Mouse (Mus musculus) B cell, adult 2 months (primary cell): Measurements from ENCODE around the gene Prdx6b.

Experiments used
- DNase-seq, 2 experiments: peaks; one replicate each; pipeline ENCODE4 v3.0.0; 2022

Gene Prdx6b

DNA sequence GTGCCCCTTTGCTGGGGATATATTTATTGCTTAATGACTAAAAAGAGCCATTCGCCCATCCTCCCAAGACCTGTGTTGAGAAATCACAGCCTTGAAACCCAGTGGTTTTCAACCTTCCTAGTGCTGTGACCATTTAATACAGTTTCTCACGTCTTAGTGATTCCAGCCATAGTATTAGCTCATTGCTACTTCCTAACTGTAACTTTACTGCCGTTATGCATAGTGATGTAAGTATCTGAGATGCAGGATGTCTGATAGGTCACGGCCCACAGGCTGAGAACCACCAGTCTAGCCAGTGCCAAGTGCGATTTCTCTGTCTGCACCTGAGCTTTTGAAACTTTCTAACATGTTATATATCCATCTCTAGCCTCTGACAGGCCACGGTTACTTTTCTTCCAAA lies 35.0 kb downstream of the Prdx6b start:
- no peak for DNase-seq

DNA sequence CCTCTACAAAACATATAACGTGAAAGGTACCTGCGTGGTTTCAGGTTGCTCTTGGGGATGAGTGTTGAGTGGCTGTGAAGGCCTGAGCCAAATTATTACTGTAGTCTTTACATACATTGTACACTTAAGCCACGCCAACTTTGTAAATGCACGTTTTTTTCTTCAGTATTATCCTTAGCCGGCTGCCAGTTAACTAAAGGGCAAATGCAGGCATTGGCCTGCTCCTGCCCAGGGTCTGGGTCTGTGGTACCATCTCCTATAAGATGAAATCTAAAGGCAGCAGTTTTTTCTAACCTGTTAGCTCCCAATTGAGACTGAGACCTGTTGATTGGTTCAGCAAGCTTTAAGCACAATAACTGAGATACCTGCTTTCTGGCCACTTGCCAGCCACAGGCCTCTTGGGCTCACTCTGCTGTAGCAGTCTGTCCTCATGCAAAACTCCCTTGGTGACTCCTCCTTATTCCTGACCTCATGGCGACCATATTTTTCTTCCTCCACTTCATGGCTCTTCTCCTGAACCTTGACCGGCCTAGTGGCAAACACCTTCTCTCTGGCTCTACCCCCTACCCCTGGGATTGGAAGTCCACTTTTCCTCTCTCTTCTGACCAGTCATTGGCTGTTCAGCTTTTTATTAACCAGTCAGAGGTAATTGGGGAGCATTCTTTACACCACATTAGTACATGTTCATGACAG lies 36.8 kb downstream of the Prdx6b start:
- no peak for DNase-seq

DNA sequence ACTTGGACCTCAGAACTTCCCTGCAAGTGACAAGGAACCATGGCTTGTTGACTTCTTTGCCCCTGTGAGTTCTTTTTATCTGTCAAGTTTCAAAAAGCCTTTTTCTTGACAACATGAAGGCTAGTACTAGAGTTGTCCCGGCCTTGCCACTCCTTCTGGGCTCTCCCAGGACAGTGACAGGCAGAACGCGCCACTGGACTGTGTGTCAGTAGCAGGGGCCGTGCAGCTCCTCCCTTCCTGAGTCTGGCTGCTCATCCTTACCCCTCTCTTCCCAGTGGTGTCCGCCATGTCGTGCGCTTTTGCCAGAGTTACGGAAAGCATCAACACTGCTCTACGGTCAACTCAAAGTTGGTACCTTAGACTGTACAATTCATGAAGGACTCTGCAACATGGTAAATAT lies 48.3 kb downstream of the Prdx6b start:
- no peak for DNase-seq
